ENCODE assay signal across 8 mouse cellular contexts in genomic region chr7:45481374-45481927, GRCm38 (mm10). TPM values are rescaled to one million over a fixed set of nuclear protein-coding genes. Genes with fewer than 3 reads are reported as not detected.
DNase-seq lines count a peak whose midpoint lies in the region; ATAC-seq and TF ChIP-seq lines count a peak whose summit lies in the region.

TSS of gene Tulp2 (plus strand) at chr7:45481877.

- no peak within 1 kb of the TSS for H3K4me3 ChIP-seq in intestine, postnatal 0 days (ENCODE audit: low read depth, low read length)
- no peak within 1 kb of the TSS for H3K4me3 ChIP-seq in limb, embryonic 14.5 days (replicated peaks; ENCODE audit: low read length)
- no peak within 1 kb of the TSS for H3K4me3 ChIP-seq in midbrain, embryonic 14.5 days (replicated peaks; ENCODE audit: low read depth, low read length)
- no peak within 1 kb of the TSS for H3K4me3 ChIP-seq in stomach, embryonic 14.5 days (ENCODE audit: low read depth, low read length)

- 50% methylated on average over 15 of the region's 15 CpGs for WGBS in intestine, postnatal 0 days
- WGBS in limb, embryonic 14.5 days = 46% methylated on average over 15 of the region's 15 CpGs
- WGBS in midbrain, embryonic 14.5 days = 55% methylated on average over 15 of the region's 15 CpGs
- 46% methylated on average over 15 of the region's 15 CpGs for WGBS in stomach, embryonic 14.5 days

- H3K4me2 ChIP-seq in intestine, postnatal 0 days (replicated peaks; ENCODE audit: low read depth) = no peak within 1 kb of the TSS
- no peak within 1 kb of the TSS for H3K4me2 ChIP-seq in limb, embryonic 14.5 days (replicated peaks; ENCODE audit: low read depth, low read length, severe bottlenecking)
- H3K4me2 ChIP-seq in midbrain, embryonic 14.5 days (ENCODE audit: low read length) = no peak within 1 kb of the TSS
- H3K4me2 ChIP-seq in stomach, embryonic 14.5 days (replicated peaks; ENCODE audit: low read depth, low read length) = no peak within 1 kb of the TSS

- no peaks in the 10 kb centered on the region for H3K36me3 ChIP-seq in intestine, postnatal 0 days (ENCODE audit: control insufficient read depth, insufficient read depth)
- 0 out of 2 replicates have a peak, but pooled peaks cover 3% of the 10 kb centered on the region for H3K36me3 ChIP-seq in limb, embryonic 14.5 days (ENCODE audit: control insufficient read depth, insufficient read depth, low read length)
- H3K36me3 ChIP-seq in midbrain, embryonic 14.5 days (ENCODE audit: control insufficient read depth, insufficient read depth, low read length) = no peaks in the 10 kb centered on the region
- H3K36me3 ChIP-seq in stomach, embryonic 14.5 days (ENCODE audit: control insufficient read depth, insufficient read depth, low read length) = no peaks in the 10 kb centered on the region

- no peaks in the 10 kb centered on the region for H3K4me1 ChIP-seq in intestine, postnatal 0 days (replicated peaks; ENCODE audit: control insufficient read depth, insufficient read depth, low read length)
- H3K4me1 ChIP-seq in limb, embryonic 14.5 days (ENCODE audit: control insufficient read depth, insufficient read depth, low read length) = no peaks in the 10 kb centered on the region
- H3K4me1 ChIP-seq in midbrain, embryonic 14.5 days (ENCODE audit: control insufficient read depth, insufficient read depth, low read length) = no peaks in the 10 kb centered on the region
- H3K4me1 ChIP-seq in stomach, embryonic 14.5 days (ENCODE audit: control insufficient read depth, insufficient read depth, low read length) = no peaks in the 10 kb centered on the region

- DNase-seq in cerebellum, adult 18-20 months = peak; percentile 73 to 81
- no peak for DNase-seq in cerebellum, adult 11 months
- peak; percentile 84 for DNase-seq in brain, adult 2 months (ENCODE audit: low read depth, low spot score)
- peak; percentile 49 for DNase-seq in gastrocnemius, postnatal 14 days
- peak; percentile 66 for DNase-seq in limb, embryonic 14.5 days (ENCODE audit: low spot score)
- DNase-seq in midbrain, embryonic 14.5 days = peak; percentile 85

- intact Hi-C loops in gastrocnemius, postnatal 14 days (cut with DNase I; ENCODE audit: low total_unique reads) = no loop called here

- no peak for TF ChIP-seq CTCF in intestine, postnatal 0 days (IDR thresholded peaks at IDR 0.05; ENCODE audit: low read depth)

- no peak within 1 kb of the TSS for H3K9ac ChIP-seq in intestine, postnatal 0 days (ENCODE audit: low read depth, low read length)
- H3K9ac ChIP-seq in limb, embryonic 14.5 days (ENCODE audit: low read depth, low read length, severe bottlenecking) = no peak within 1 kb of the TSS
- no peak within 1 kb of the TSS for H3K9ac ChIP-seq in midbrain, embryonic 14.5 days (replicated peaks; ENCODE audit: low read length)
- H3K9ac ChIP-seq in stomach, embryonic 14.5 days (replicated peaks; ENCODE audit: low read depth, low read length) = no peak within 1 kb of the TSS

- no peaks in the 10 kb centered on the region for H3K27me3 ChIP-seq in intestine, postnatal 0 days (replicated peaks; ENCODE audit: control insufficient read depth, insufficient read depth, low read length)
- H3K27me3 ChIP-seq in limb, embryonic 14.5 days (ENCODE audit: control insufficient read depth, insufficient read depth, low read length) = no peaks in the 10 kb centered on the region
- no peaks in the 10 kb centered on the region for H3K27me3 ChIP-seq in midbrain, embryonic 14.5 days (ENCODE audit: control insufficient read depth, insufficient read depth, low read length)
- no peaks in the 10 kb centered on the region for H3K27me3 ChIP-seq in stomach, embryonic 14.5 days (ENCODE audit: control insufficient read depth, insufficient read depth, low read length)

- no peak within 1 kb of the TSS for H3K27ac ChIP-seq in intestine, postnatal 0 days (ENCODE audit: low read depth, low read length)
- H3K27ac ChIP-seq in limb, embryonic 14.5 days (replicated peaks; ENCODE audit: low read depth, low read length) = no peak within 1 kb of the TSS
- no peak within 1 kb of the TSS for H3K27ac ChIP-seq in midbrain, embryonic 14.5 days (replicated peaks; ENCODE audit: low read depth, low read length)
- H3K27ac ChIP-seq in stomach, embryonic 14.5 days (ENCODE audit: low read length) = no peak within 1 kb of the TSS

- no peaks in the 10 kb centered on the region for H3K9me3 ChIP-seq in intestine, postnatal 0 days (ENCODE audit: control insufficient read depth)
- no peaks in the 10 kb centered on the region for H3K9me3 ChIP-seq in limb, embryonic 14.5 days (ENCODE audit: control insufficient read depth, low read length)
- no peaks in the 10 kb centered on the region for H3K9me3 ChIP-seq in midbrain, embryonic 14.5 days (ENCODE audit: control insufficient read depth, low read length)
- H3K9me3 ChIP-seq in stomach, embryonic 14.5 days (ENCODE audit: control insufficient read depth, low read depth, low read length) = no peaks in the 10 kb centered on the region

- peak; percentile 67 for ATAC-seq in intestine, postnatal 0 days
- peak; percentile 84 for ATAC-seq in limb, embryonic 14.5 days (ENCODE audit: low FRiP score, low read depth)
- peak; percentile 34; the same call in 1 of the 2 replicates for ATAC-seq in midbrain, embryonic 14.5 days (ENCODE audit: low FRiP score, low TSS enrichment)
- ATAC-seq in stomach, embryonic 14.5 days (ENCODE audit: insufficient number of reproducible peaks, insufficient read depth, low FRiP score, low read depth) = peak; percentile 71; the same call in 1 of the 2 replicates

- TF ChIP-seq POLR2A in limb, embryonic 14.5 days (IDR thresholded peaks at IDR 0.05; ENCODE audit: borderline replicate concordance, extremely low read depth, insufficient read depth, insufficient read length) = no peak

RNA-seq across cellular contexts. Expression of gene Tulp2, which starts in this region (rescaled TPM):
- not detected for total RNA-seq in gastrocnemius, postnatal 14 days (2021)
- 0.65 and 0.78 TPM in 2 replicates for polyA plus RNA-seq in intestine, postnatal 0 days (2015; fragmentation: Nextera tagmentation; extraction: Ambion mirVana)
- 0.82 and 1.3 TPM in 2 replicates for polyA plus RNA-seq in limb, embryonic 14.5 days (2012; rRNA removed)
- 1.2 and 2.0 TPM in 2 replicates for polyA plus RNA-seq in limb, embryonic 14.5 days (2014; fragmentation: Nextera tagmentation; extraction: Ambion mirVana)
- 0.13 and 0.32 TPM in 2 replicates for polyA plus RNA-seq in midbrain, embryonic 14.5 days (2014; fragmentation: Nextera tagmentation; extraction: Ambion mirVana)
- polyA plus RNA-seq in stomach, embryonic 14.5 days (2014; fragmentation: Nextera tagmentation; extraction: Ambion mirVana) = 1.7 and 2.9 TPM in 2 replicates

Comparison
In these comparisons a context has a peak if more than half of its experiments do, and no peak if none do; other contexts are left out.
1. Peak in DNase-seq in gastrocnemius, postnatal 14 days; RNA of the gene not detected or under 1 TPM.
2. Peak in ATAC-seq in intestine, postnatal 0 days; RNA of the gene not detected or under 1 TPM.
3. Peak in DNase-seq and ATAC-seq in midbrain, embryonic 14.5 days; RNA of the gene not detected or under 1 TPM.
4. ATAC-seq: peak in every context shown above with its lines; median percentile 84 in limb, embryonic 14.5 days; 71 in stomach, embryonic 14.5 days; 67 in intestine, postnatal 0 days; 34 in midbrain, embryonic 14.5 days.